Mouse (Mus musculus): Measurements from ENCODE around the gene Psmd9.
A peak's percentile ranks its signal among the peaks of the same experiment; 100 is the strongest.

Gene Psmd9

GRCm38 (mm10) chr5:123151707-123152362 lies 17.4 kb upstream of the Psmd9 start:
- no peak for DNase-seq

GRCm38 (mm10) chr5:123152901-123153300 lies 16.3 kb upstream of the Psmd9 start:
- DNase-seq = no peak

GRCm38 (mm10) chr5:123155425-123155824 lies 13.8 kb upstream of the Psmd9 start:
- peak; percentile 71 for DNase-seq

GRCm38 (mm10) chr5:123156763-123157162 lies 12.4 kb upstream of the Psmd9 start:
- peak; percentile 54 for DNase-seq

- no peak for DNase-seq
These were observed 11.2 kb upstream of the Psmd9 start for GRCm38 (mm10) chr5:123157972-123158371.

- no peak for DNase-seq
These were observed 9.8 kb upstream of the Psmd9 start for GRCm38 (mm10) chr5:123159446-123159845.

- no peak for DNase-seq
These were observed 9.3 kb upstream of the Psmd9 start for GRCm38 (mm10) chr5:123159866-123160265.

- no peak for DNase-seq
These were observed 8.9 kb upstream of the Psmd9 start for GRCm38 (mm10) chr5:123160341-123160740.

- DNase-seq = no peak
These were observed 6.3 kb upstream of the Psmd9 start for GRCm38 (mm10) chr5:123162942-123163341.

- DNase-seq = no peak
These were observed 2.8 kb upstream of the Psmd9 start for GRCm38 (mm10) chr5:123166437-123166836.

GRCm38 (mm10) chr5:123167591-123167990 lies 1.6 kb upstream of the Psmd9 start:
- no peak for DNase-seq

GRCm38 (mm10) chr5:123170365-123170764 lies 1.2 kb downstream of the Psmd9 start:
- DNase-seq = no peak

- DNase-seq = peak; percentile 89
These were observed 2.6 kb downstream of the Psmd9 start for GRCm38 (mm10) chr5:123171646-123172350.

- no peak for DNase-seq
These were observed 9.6 kb downstream of the Psmd9 start for GRCm38 (mm10) chr5:123178792-123179191.

GRCm38 (mm10) chr5:123180390-123180789 lies 11.2 kb downstream of the Psmd9 start:
- DNase-seq = no peak

GRCm38 (mm10) chr5:123181536-123181935 lies 12.3 kb downstream of the Psmd9 start:
- DNase-seq = peak; percentile 86

- DNase-seq = peak; percentile 80
These were observed 13.4 kb downstream of the Psmd9 start, which contains the start of gene Hpd for GRCm38 (mm10) chr5:123182651-123183050. Gene Hpd (minus strand): TSS chr5:123182727.

- DNase-seq = peak; percentile 53
These were observed 16.8 kb downstream of the Psmd9 start for GRCm38 (mm10) chr5:123185966-123186365.

GRCm38 (mm10) chr5:123187306-123187705 lies 18.1 kb downstream of the Psmd9 start:
- DNase-seq = no peak

GRCm38 (mm10) chr5:123190912-123191311 lies 21.7 kb downstream of the Psmd9 start:
- DNase-seq = no peak

GRCm38 (mm10) chr5:123191427-123191826 lies 22.2 kb downstream of the Psmd9 start:
- DNase-seq = peak; percentile 73

- no peak for DNase-seq
These were observed 23.5 kb downstream of the Psmd9 start for GRCm38 (mm10) chr5:123192606-123193150.

GRCm38 (mm10) chr5:123193436-123193835 lies 24.2 kb downstream of the Psmd9 start:
- no peak for DNase-seq

- no peak for DNase-seq
These were observed 25.6 kb downstream of the Psmd9 start for GRCm38 (mm10) chr5:123194856-123195255.
